9 mouse cellular contexts compared by ENCODE assay signal in genomic region chr7:67443666-67444065, GRCm38 (mm10).
DNase-seq lines count a peak whose midpoint lies in the region; ATAC-seq and TF ChIP-seq lines count a peak whose summit lies in the region.
"Had no signal": no experiment of that assay in that cellular context is flagged by ENCODE, and none has a peak within 500 bp of the region (broad histone marks: within the 10 kb centered on the region; RNA-seq: fewer than 3 reads in every experiment).

No protein-coding gene starts in this region.

- ATAC-seq in intestine, embryonic 14.5 days (replicated peaks; ENCODE audit: low FRiP score, low TSS enrichment, low read depth), result no peak
- ATAC-seq in intestine, postnatal 0 days, result no peak
- ATAC-seq in hindbrain, postnatal 0 days, result no peak
- ATAC-seq in stomach, embryonic 14.5 days (ENCODE audit: insufficient number of reproducible peaks, insufficient read depth, low FRiP score, low read depth), result 0 out of 2 replicates have a peak, but pooled peaks have one; percentile 1

- no peak overlapping the region for H3K4me3 ChIP-seq in intestine, embryonic 14.5 days (ENCODE audit: low read depth, low read length)
- H3K4me3 ChIP-seq in intestine, postnatal 0 days (ENCODE audit: low read depth, low read length), result no peak overlapping the region
- no peak overlapping the region for H3K4me3 ChIP-seq in embryonic fibroblast, embryonic 13.5 days (ENCODE audit: insufficient read depth, low read length)
- H3K4me3 ChIP-seq in hindbrain, postnatal 0 days (ENCODE audit: low read length), result no peak overlapping the region
- H3K4me3 ChIP-seq in stomach, embryonic 14.5 days (ENCODE audit: low read depth, low read length), result no peak overlapping the region

- H3K4me1 ChIP-seq in intestine, embryonic 14.5 days (replicated peaks; ENCODE audit: control insufficient read depth, insufficient read depth, low read length), result peaks cover 20% of the 10 kb centered on the region
- 0 out of 2 replicates have a peak, but pooled peaks cover 3% of the 10 kb centered on the region for H3K4me1 ChIP-seq in intestine, postnatal 0 days (replicated peaks; ENCODE audit: control insufficient read depth, insufficient read depth, low read length)
- peaks cover 7% of the 10 kb centered on the region; the same call in 1 of the 2 replicates for H3K4me1 ChIP-seq in embryonic fibroblast, embryonic 13.5 days (ENCODE audit: control insufficient read depth, insufficient read depth, low read length)
- peaks cover 26% of the 10 kb centered on the region for H3K4me1 ChIP-seq in hindbrain, postnatal 0 days (ENCODE audit: insufficient read depth, low read length)
- peaks cover 26% of the 10 kb centered on the region for H3K4me1 ChIP-seq in stomach, embryonic 14.5 days (ENCODE audit: control insufficient read depth, insufficient read depth, low read length)

- peak overlapping the region; percentile 36 for H3K4me2 ChIP-seq in intestine, embryonic 14.5 days (ENCODE audit: low read length)
- no peak overlapping the region for H3K4me2 ChIP-seq in intestine, postnatal 0 days (replicated peaks; ENCODE audit: low read depth)
- H3K4me2 ChIP-seq in hindbrain, postnatal 0 days (ENCODE audit: low read depth, low read length), result no peak overlapping the region
- peak overlapping the region; percentile 17 for H3K4me2 ChIP-seq in stomach, embryonic 14.5 days (replicated peaks; ENCODE audit: low read depth, low read length)

- H3K9ac ChIP-seq in intestine, embryonic 14.5 days (ENCODE audit: low read length), result no peak overlapping the region
- H3K9ac ChIP-seq in intestine, postnatal 0 days (ENCODE audit: low read depth, low read length), result no peak overlapping the region
- no peak overlapping the region for H3K9ac ChIP-seq in hindbrain, postnatal 0 days (replicated peaks; ENCODE audit: low read length)
- H3K9ac ChIP-seq in stomach, embryonic 14.5 days (replicated peaks; ENCODE audit: low read depth, low read length), result no peak overlapping the region

- H3K36me3 ChIP-seq in intestine, embryonic 14.5 days (ENCODE audit: control insufficient read depth, insufficient read depth, low read length), result no peaks in the 10 kb centered on the region
- no peaks in the 10 kb centered on the region for H3K36me3 ChIP-seq in intestine, postnatal 0 days (ENCODE audit: control insufficient read depth, insufficient read depth)
- no peaks in the 10 kb centered on the region for H3K36me3 ChIP-seq in hindbrain, postnatal 0 days (ENCODE audit: insufficient read depth, low read length)
- no peaks in the 10 kb centered on the region for H3K36me3 ChIP-seq in stomach, embryonic 14.5 days (ENCODE audit: control insufficient read depth, insufficient read depth, low read length)

- no peak for TF ChIP-seq POLR2A in embryonic fibroblast, embryonic 13.5 days (IDR thresholded peaks at IDR 0.05; ENCODE audit: low read depth, low read length)

- peak overlapping the region; percentile 69; the same call in 1 of the 2 replicates for H3K27ac ChIP-seq in intestine, embryonic 14.5 days (ENCODE audit: low read depth)
- H3K27ac ChIP-seq in intestine, postnatal 0 days (ENCODE audit: low read depth, low read length), result no peak overlapping the region
- H3K27ac ChIP-seq in embryonic fibroblast, embryonic 13.5 days (ENCODE audit: insufficient read depth, low read length), result peak overlapping the region; percentile 4; the same call in 1 of the 2 replicates
- H3K27ac ChIP-seq in hindbrain, postnatal 0 days, result peak overlapping the region; percentile 74; the same call in 1 of the 2 replicates
- no peak overlapping the region for H3K27ac ChIP-seq in stomach, embryonic 14.5 days (ENCODE audit: low read length)

- H3K27me3 ChIP-seq in intestine, embryonic 14.5 days (replicated peaks; ENCODE audit: control insufficient read depth, insufficient read depth, low read length), result no peaks in the 10 kb centered on the region
- no peaks in the 10 kb centered on the region for H3K27me3 ChIP-seq in intestine, postnatal 0 days (replicated peaks; ENCODE audit: control insufficient read depth, insufficient read depth, low read length)
- H3K27me3 ChIP-seq in hindbrain, postnatal 0 days (ENCODE audit: insufficient read depth, low read length), result no peaks in the 10 kb centered on the region
- H3K27me3 ChIP-seq in stomach, embryonic 14.5 days (ENCODE audit: control insufficient read depth, insufficient read depth, low read length), result no peaks in the 10 kb centered on the region

- 69% methylated on average over 3 of the region's 3 CpGs for WGBS in intestine, embryonic 14.5 days
- 73% methylated on average over 3 of the region's 3 CpGs for WGBS in intestine, postnatal 0 days
- 59% methylated on average over 3 of the region's 3 CpGs for WGBS in hindbrain, postnatal 0 days
- 58% methylated on average over 3 of the region's 3 CpGs for WGBS in stomach, embryonic 14.5 days

- TF ChIP-seq CTCF in intestine, postnatal 0 days (IDR thresholded peaks at IDR 0.05; ENCODE audit: low read depth), result no peak
- no peak for TF ChIP-seq CTCF in embryonic fibroblast, embryonic 13.5 days (IDR thresholded peaks at IDR 0.05; ENCODE audit: borderline replicate concordance, insufficient read depth, low read length)
- TF ChIP-seq CTCF in hindbrain, postnatal 0 days (IDR thresholded peaks at IDR 0.05; ENCODE audit: low read depth), result no peak

- no peak for DNase-seq in intestine, embryonic 14.5 days (ENCODE audit: low spot score)
- DNase-seq in hindbrain, postnatal 0 days (ENCODE audit: low spot score), result no peak
- no peak for DNase-seq in left cerebral cortex, postnatal 4 days
- DNase-seq in testis, postnatal 14 days (ENCODE audit: low spot score), result no peak
- DNase-seq in frontal cortex, adult 2 months (ENCODE audit: extremely low spot score in 1 of 2, low spot score in 1 of 2), result no peak
- DNase-seq: kidney, adult 11 months had no signal

- intact Hi-C loops in left cerebral cortex, postnatal 4 days (cut with DNase I), result no loop called here

- H3K9me3 ChIP-seq in intestine, embryonic 14.5 days (ENCODE audit: control insufficient read depth, low read length), result no peaks in the 10 kb centered on the region
- no peaks in the 10 kb centered on the region for H3K9me3 ChIP-seq in intestine, postnatal 0 days (ENCODE audit: control insufficient read depth)
- no peaks in the 10 kb centered on the region for H3K9me3 ChIP-seq in hindbrain, postnatal 0 days (ENCODE audit: low read length)
- no peaks in the 10 kb centered on the region for H3K9me3 ChIP-seq in stomach, embryonic 14.5 days (ENCODE audit: control insufficient read depth, low read depth, low read length)

Comparison
In these comparisons a context has a peak if more than half of its experiments do, and no peak if none do; other contexts are left out.
1. H3K27ac ChIP-seq: peak in intestine, embryonic 14.5 days (single experiment), embryonic fibroblast, embryonic 13.5 days (single experiment) and hindbrain, postnatal 0 days (single experiment); none in intestine, postnatal 0 days (single experiment) and stomach, embryonic 14.5 days (single experiment).
2. H3K4me2 ChIP-seq: peak in intestine, embryonic 14.5 days (single experiment) and stomach, embryonic 14.5 days (single experiment); none in intestine, postnatal 0 days (single experiment) and hindbrain, postnatal 0 days (single experiment).